Mouse (Mus musculus) effector memory CD4-positive, alpha-beta T cell, adult 5 months (primary cell): Measurements from ENCODE around the gene Lrg1. TPM values are rescaled to one million over a fixed set of nuclear protein-coding genes. Genes with fewer than 3 reads are reported as not detected.

ENCODE experiments used
- polyA plus RNA-seq: library from polyadenylated mRNA; unstranded; fragments of 100-300 nt; shearing (Covaris generic); gene quantifications from one replicate; pipeline ENCODE4 v1.2.1, GENCODE M21; 2017

Lrg1 gene
- not detected for polyA plus RNA-seq

DNA sequence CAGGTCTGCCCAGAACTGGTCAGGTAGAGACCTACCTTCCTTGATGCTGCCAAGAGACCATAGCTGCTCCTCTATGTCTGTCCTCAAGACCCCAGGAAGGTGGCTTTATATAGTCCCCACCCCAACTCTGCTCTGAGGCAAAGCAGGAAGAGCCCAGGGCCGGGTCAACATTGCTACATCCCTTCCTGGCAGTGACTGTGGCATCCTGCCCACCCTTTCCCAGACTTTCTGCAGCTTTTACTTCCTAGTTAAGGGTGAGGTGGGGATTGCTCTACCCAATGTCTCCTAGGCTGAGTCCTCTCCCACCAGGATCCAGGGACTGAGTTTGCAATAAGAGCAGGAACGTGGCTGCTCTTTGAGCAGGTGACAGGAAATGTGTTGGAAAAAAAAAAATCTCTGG lies at the start of gene Lrg1:
Gene Lrg1, minus strand, starts transcription at position 176 of the 400 bp plus-strand sequence.

DNA sequence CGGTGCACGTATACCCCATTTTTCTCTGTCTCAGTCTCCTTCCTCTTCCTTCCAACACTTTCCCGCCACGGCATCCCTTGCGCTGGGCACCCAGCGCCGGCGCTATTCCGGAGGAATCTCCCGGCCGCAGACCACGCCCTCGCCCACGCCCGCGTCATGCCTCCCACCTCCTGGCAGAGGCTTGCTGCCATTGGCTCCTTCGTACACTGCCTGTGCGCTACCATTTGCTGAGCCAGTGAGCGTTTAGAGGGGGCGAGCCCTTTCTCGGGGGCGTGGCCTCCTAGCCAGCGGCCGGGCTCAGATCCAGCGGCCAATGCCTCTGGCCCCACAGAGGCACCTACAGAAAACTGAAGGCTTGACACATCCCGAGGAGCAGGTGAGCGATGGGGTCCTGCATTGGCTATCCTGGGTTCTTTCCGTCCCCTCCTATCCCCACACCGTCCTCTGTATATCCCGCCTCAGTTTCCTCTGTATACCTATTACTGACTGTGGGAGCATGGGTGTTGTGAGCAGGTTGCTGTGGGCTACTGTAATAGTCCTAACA lies 40.5 kb upstream of the Lrg1 start, which contains the start of gene Tnfaip8l1:
Gene Tnfaip8l1, plus strand, starts transcription at position 247 of the 544 bp plus-strand sequence.

DNA sequence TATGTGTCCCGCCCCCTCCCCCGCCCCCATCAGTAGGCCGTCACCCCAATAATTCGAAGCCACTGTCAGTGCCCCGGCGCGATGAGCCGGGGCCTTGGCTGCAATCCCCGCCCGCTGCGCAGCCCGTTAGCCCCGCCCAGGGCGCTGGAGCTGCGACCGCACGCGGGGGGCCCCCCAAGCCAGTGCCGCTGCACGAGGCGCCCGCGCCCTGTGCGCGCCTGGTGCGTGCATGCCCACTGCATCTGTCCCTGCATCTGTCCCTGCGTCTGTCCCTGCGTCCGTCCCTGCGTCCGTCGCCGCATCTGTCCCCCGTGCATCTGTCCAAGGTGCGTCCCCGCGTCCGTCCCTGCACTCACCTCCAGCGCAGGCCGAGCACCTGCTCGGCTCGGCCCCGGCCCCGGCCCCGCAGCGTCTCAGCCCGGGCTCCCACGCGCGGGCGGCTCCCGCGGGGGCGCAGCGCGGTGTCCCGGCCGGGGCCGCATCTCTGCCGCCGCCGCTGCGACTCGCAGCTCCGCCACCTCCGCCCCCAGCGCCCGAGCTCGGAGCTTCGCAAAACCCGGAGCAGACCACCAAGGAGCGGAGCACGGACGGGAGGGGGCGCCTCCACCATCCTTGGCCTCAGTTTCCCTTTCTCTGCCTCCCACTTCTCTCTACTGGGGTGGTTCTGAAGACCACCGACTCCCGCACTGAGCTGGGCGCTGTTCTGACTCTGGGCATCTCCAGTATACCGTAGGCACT lies 18.2 kb upstream of the Lrg1 start, which contains the start of gene Sema6b:
Gene Sema6b, minus strand, starts transcription at position 486 of the 738 bp plus-strand sequence.

DNA sequence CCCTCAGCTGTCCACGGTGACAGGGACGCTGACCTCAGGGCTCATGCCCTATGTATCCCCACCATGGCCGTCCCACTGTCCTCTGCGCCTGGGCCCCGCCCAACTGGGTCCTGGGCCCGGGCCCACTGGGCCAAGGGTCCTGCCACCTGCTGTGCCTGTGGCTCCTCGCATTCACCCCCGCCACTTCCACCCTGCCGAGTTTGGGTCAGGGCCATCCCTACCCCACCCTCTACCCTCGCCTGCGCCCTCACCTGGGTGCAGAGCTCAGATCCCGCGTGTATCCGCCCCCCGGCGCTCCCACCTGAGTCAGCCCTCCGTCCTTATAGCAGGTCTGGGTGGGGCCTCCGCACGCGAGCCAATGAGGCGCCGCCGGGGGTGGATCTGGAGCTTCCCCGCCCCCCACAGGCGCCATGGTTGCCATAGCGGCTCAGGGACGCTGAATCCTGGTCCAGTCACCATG lies 4.5 kb downstream of the Lrg1 start, which contains the start of gene Plin5:
Gene Plin5, minus strand, starts transcription at position 346 of the 460 bp plus-strand sequence.

DNA sequence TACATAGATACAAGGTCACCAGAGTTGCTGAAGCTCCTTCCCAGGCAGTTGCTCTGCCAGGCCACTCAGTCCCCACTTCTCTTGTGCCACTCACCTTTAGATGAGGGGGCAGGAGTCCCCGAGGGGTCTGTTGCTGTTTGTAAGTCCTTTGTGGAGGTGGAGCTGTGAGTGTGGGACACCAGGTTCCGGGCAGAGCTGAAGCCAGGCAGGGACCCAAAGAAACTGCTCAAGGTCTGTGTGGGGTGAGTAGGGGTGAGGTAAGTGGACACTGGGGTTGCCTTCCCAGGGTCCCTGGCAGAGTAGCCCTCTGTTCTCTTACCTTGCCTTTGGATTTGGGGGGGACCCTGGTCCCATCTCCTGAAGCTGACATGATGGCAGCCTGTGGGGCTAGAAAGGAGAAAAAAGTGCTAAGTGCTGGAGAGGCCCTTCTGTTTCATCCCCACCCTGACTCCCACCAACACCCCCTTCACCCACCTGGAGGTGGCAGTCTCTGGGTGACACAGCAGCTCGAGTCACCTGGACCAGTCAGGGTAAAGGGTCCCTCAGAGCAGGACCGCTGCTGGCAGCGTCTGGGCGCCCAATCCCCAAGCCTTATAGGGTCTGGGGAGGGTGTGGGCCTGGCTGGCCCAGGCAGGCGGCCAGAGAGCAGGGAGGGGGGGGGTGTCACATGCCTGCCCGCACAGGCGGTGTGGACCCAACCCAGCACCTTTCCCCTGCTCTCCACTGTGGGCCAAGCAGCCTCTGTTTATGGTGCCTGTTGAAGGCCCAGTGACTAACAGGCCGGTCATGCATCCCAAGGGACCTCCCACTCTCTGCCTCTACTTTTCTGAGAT lies 12.4 kb downstream of the Lrg1 start, which contains the start of gene Plin4:
Gene Plin4, minus strand, starts transcription at position 585 of the 833 bp plus-strand sequence.

DNA sequence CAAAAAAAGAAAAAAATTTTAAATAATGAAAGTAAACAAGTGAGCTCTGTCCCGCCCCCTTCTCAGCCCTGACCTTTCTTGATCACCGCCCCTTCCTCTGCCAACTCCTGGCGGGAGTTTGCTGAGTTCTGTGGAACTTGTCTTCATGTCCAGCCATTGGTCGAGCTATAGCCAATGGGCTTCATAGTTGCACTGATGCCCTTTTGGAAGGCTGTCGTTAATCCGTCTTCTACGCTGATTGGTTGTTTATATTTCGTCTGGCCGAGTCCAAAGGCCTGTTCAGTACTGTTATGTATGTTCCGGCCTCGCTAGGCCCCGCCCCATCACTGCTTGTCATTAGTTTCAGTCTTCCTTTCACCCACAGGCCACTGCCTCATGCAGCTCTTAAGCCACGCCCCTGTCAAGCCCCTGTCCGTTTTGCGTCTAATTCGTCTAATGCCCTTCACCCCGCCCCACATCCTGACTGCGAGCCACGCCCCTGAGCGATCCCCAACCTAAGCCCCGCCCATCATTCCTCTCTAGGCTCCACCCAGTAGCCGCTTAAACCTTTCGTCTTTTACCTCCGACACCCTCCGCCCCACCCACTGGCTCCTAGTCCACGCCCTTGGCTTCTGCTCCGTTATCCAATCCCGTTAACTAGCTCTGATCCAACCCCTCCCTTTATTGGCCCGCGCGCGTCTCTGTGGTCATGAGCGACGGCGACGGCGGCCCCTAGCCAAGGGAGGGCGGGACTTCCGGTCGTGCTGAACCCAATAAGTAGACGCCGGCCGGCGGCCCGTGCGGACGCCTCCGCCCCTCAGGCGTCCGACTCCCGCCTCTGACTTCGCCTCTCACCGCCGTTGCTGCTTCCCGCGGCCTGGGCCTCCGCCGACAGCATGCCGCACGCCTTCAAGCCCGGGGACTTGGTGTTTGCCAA lies 42.7 kb downstream of the Lrg1 start, which contains the start of gene Hdgfl2:
Gene Hdgfl2, plus strand, starts transcription at position 755 of the 916 bp plus-strand sequence.

DNA sequence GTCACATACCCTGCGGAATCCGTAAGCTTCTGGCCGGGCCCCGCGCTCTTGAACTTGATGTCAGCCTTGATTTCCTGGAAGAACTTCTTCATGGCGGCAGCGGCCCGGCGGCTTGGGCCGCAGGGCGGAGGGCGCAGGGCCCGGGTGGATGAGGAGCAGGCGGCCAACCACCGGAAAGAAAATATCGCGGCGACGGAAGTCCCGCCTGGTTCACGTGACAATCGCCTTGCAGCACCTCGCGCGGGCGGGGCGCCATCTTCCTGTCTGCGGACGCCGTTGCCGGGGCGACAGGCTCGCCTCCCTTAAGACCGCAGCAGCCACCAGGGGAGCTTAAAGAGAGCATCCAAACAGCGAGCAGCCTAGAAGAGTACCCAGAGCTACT lies 47.0 kb downstream of the Lrg1 start, which contains the start of gene Ubxn6:
Gene Ubxn6, minus strand, starts transcription at position 202 of the 382 bp plus-strand sequence.

Other genes with a start within 250 kb of the Lrg1 start
- 13.8 TPM for gene Zfp119a, start 243.1 kb downstream of the Lrg1 start, polyA plus RNA-seq
- gene Zfp959, start 229.9 kb downstream of the Lrg1 start, polyA plus RNA-seq, result 31.9 TPM
- 5.7 TPM for gene Zfp119b, start 172.5 kb downstream of the Lrg1 start, polyA plus RNA-seq
- 1.8 TPM for gene Ebi3, start 169.4 kb downstream of the Lrg1 start, polyA plus RNA-seq
- 33.0 TPM for gene Yju2, start 162.9 kb downstream of the Lrg1 start, polyA plus RNA-seq
- 0.41 TPM for gene Shd, start 151.5 kb downstream of the Lrg1 start, polyA plus RNA-seq
- gene Fsd1, start 135.5 kb downstream of the Lrg1 start, polyA plus RNA-seq, result not detected
- 0.31 TPM for gene Stap2, start 116.4 kb downstream of the Lrg1 start, polyA plus RNA-seq
- gene Mpnd, start 116.3 kb downstream of the Lrg1 start, polyA plus RNA-seq, result 138 TPM
- 124 TPM for gene Sh3gl1, start 85.4 kb downstream of the Lrg1 start, polyA plus RNA-seq
- 1.5 TPM for gene Chaf1a, start 81.6 kb downstream of the Lrg1 start, polyA plus RNA-seq
- gene Ubxn6, start 47.0 kb downstream of the Lrg1 start, polyA plus RNA-seq, result 63.5 TPM
- 113 TPM for gene Hdgfl2, start 42.4 kb downstream of the Lrg1 start, polyA plus RNA-seq
- gene Plin4, start 12.2 kb downstream of the Lrg1 start, polyA plus RNA-seq, result not detected
- not detected for gene Plin5, start 4.4 kb downstream of the Lrg1 start, polyA plus RNA-seq
- 0.16 TPM for gene Sema6b, start 18.3 kb upstream of the Lrg1 start, polyA plus RNA-seq
- 19.0 TPM for gene Tnfaip8l1, start 40.5 kb upstream of the Lrg1 start, polyA plus RNA-seq
- gene Mydgf, start 61.9 kb upstream of the Lrg1 start, polyA plus RNA-seq, result 49.2 TPM
- 38.9 TPM for gene Dpp9, start 96.9 kb upstream of the Lrg1 start, polyA plus RNA-seq
- 12.0 TPM for gene Fem1a, start 134.8 kb upstream of the Lrg1 start, polyA plus RNA-seq
- gene Ticam1, start 154.8 kb upstream of the Lrg1 start, polyA plus RNA-seq, result 2.8 TPM
- gene Plin3, start 170.9 kb upstream of the Lrg1 start, polyA plus RNA-seq, result 20.6 TPM
- not detected for gene Arrdc5, start 178.3 kb upstream of the Lrg1 start, polyA plus RNA-seq
- gene Uhrf1, start 181.3 kb upstream of the Lrg1 start, polyA plus RNA-seq, result 6.8 TPM
- gene Kdm4b, start 204.1 kb upstream of the Lrg1 start, polyA plus RNA-seq, result 44.5 TPM